Mouse (Mus musculus): Measurements from ENCODE around the gene Alad. TPM values are rescaled to one million over a fixed set of nuclear protein-coding genes. Genes with fewer than 3 reads are reported as not detected.

Alad gene
- polyA plus RNA-seq, 1 experiment, result 9.2 TPM

DNA sequence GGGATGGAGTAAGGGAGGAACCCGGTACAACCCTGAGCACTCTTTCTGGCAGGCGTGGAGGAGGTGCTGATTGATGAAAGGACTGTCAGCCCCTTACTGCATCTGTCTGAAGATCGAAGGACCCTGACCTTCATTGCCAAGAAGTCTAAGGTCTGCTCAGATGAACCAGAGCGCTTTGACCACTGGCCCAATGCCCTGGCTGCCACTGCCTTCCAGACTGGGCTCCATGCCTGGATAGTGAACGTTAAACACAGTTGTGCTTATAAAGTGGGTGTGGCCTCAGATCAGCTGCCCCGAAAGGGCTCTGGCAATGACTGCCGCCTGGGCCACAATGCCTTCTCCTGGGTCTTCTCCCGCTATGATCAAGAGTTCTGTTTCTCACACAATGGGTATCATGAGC, 23.8 kb downstream of the Alad start:
- TF ChIP-seq POLR2A (IDR thresholded peaks at IDR 0.05; ENCODE audit: borderline replicate concordance, low read depth, low read length) (no peak), CTCF (IDR thresholded peaks at IDR 0.05; ENCODE audit: low read depth, low read length) (no peak)
- no peak overlapping the region for H3K4me3 ChIP-seq (ENCODE audit: insufficient read depth, low read length)
- 0 out of 2 replicates have a peak, but pooled peaks cover 2% of the 10 kb centered on the region for H3K4me1 ChIP-seq (ENCODE audit: control insufficient read depth, insufficient read depth, low read length)
- no peak overlapping the region for H3K27ac ChIP-seq (ENCODE audit: insufficient read depth, low read depth, low read length)

GRCm38 (mm10) chr4:62494230-62494629, 25.5 kb downstream of the Alad start:
- TF ChIP-seq CTCF (IDR thresholded peaks at IDR 0.05; ENCODE audit: low read depth, low read length), result no peak
- TF ChIP-seq POLR2A (IDR thresholded peaks at IDR 0.05; ENCODE audit: borderline replicate concordance, low read depth, low read length), result no peak
- Histone ChIP-seq H3K27ac (ENCODE audit: insufficient read depth, low read depth, low read length) (no peak overlapping the region), H3K4me1 (ENCODE audit: control insufficient read depth, insufficient read depth, low read length) (0 out of 2 replicates have a peak, but pooled peaks cover 2% of the 10 kb centered on the region), H3K4me3 (ENCODE audit: insufficient read depth, low read length) (no peak overlapping the region)

GRCm38 (mm10) chr4:62492682-62493081, 27.0 kb downstream of the Alad start:
- Histone ChIP-seq H3K27ac (ENCODE audit: insufficient read depth, low read depth, low read length) (no peak overlapping the region), H3K4me3 (ENCODE audit: insufficient read depth, low read length) (no peak overlapping the region), H3K4me1 (ENCODE audit: control insufficient read depth, insufficient read depth, low read length) (0 out of 2 replicates have a peak, but pooled peaks cover 2% of the 10 kb centered on the region)
- TF ChIP-seq POLR2A (IDR thresholded peaks at IDR 0.05; ENCODE audit: borderline replicate concordance, low read depth, low read length) (no peak), CTCF (IDR thresholded peaks at IDR 0.05; ENCODE audit: low read depth, low read length) (no peak)

- no peak overlapping the region for H3K27ac ChIP-seq (ENCODE audit: insufficient read depth, low read depth, low read length)
- TF ChIP-seq POLR2A (IDR thresholded peaks at IDR 0.05; ENCODE audit: borderline replicate concordance, low read depth, low read length) (no peak), CTCF (IDR thresholded peaks at IDR 0.05; ENCODE audit: low read depth, low read length) (no peak)
Measured at GRCm38 (mm10) chr4:62487914-62488313, 31.8 kb downstream of the Alad start.

GRCm38 (mm10) chr4:62487172-62487571, 32.5 kb downstream of the Alad start:
- H3K27ac ChIP-seq (ENCODE audit: insufficient read depth, low read depth, low read length), result no peak overlapping the region
- TF ChIP-seq CTCF (IDR thresholded peaks at IDR 0.05; ENCODE audit: low read depth, low read length), result no peak
- no peak for TF ChIP-seq POLR2A (IDR thresholded peaks at IDR 0.05; ENCODE audit: borderline replicate concordance, low read depth, low read length)

More at GRCm38 (mm10) chr4:62487914-62488313, 31.8 kb downstream of the Alad start:
- H3K4me3 ChIP-seq (ENCODE audit: insufficient read depth, low read length), result no peak overlapping the region
- H3K4me1 ChIP-seq (ENCODE audit: control insufficient read depth, insufficient read depth, low read length), result peaks cover 11% of the 10 kb centered on the region

GRCm38 (mm10) chr4:62486162-62486696, 33.5 kb downstream of the Alad start:
- H3K4me3 ChIP-seq (ENCODE audit: insufficient read depth, low read length), result no peak overlapping the region
- H3K4me1 ChIP-seq (ENCODE audit: control insufficient read depth, insufficient read depth, low read length), result peaks cover 11% of the 10 kb centered on the region
- TF ChIP-seq POLR2A (IDR thresholded peaks at IDR 0.05; ENCODE audit: borderline replicate concordance, low read depth, low read length) (no peak), CTCF (IDR thresholded peaks at IDR 0.05; ENCODE audit: low read depth, low read length) (no peak)
- no peak overlapping the region for H3K27ac ChIP-seq (ENCODE audit: insufficient read depth, low read depth, low read length)

More at GRCm38 (mm10) chr4:62487172-62487571, 32.5 kb downstream of the Alad start:
- peaks cover 11% of the 10 kb centered on the region for H3K4me1 ChIP-seq (ENCODE audit: control insufficient read depth, insufficient read depth, low read length)
- H3K4me3 ChIP-seq (ENCODE audit: insufficient read depth, low read length), result no peak overlapping the region

- TF ChIP-seq POLR2A (IDR thresholded peaks at IDR 0.05; ENCODE audit: borderline replicate concordance, low read depth, low read length) (no peak), CTCF (IDR thresholded peaks at IDR 0.05; ENCODE audit: low read depth, low read length) (no peak)
- Histone ChIP-seq H3K4me1 (ENCODE audit: control insufficient read depth, insufficient read depth, low read length) (peaks cover 14% of the 10 kb centered on the region), H3K27ac (ENCODE audit: insufficient read depth, low read depth, low read length) (no peak overlapping the region), H3K4me3 (ENCODE audit: insufficient read depth, low read length) (no peak overlapping the region)
Measured at GRCm38 (mm10) chr4:62485450-62486161, 34.1 kb downstream of the Alad start.

DNA sequence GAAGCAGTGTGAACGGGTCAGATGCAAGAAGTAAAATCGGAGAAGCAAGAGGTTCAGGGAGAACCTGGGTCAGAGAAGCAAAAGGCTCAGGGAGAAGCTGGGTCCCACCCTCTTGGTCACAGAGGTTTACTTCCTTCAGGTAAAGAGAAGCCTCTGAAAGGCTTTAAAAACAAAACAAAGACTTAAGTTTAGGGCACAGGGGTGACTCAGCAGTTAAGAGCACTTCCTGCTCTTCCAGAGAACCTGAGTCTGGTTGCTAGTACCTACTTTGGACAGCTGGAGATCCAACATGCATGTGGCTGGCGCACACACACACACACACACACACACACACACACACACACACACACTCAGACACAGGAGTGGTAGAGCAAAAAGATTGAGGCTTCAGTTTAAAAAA, 34.8 kb downstream of the Alad start:
- Histone ChIP-seq H3K27ac (ENCODE audit: insufficient read depth, low read depth, low read length) (no peak overlapping the region), H3K4me3 (ENCODE audit: insufficient read depth, low read length) (no peak overlapping the region), H3K4me1 (ENCODE audit: control insufficient read depth, insufficient read depth, low read length) (peaks cover 16% of the 10 kb centered on the region)
- TF ChIP-seq POLR2A (IDR thresholded peaks at IDR 0.05; ENCODE audit: borderline replicate concordance, low read depth, low read length) (no peak), CTCF (IDR thresholded peaks at IDR 0.05; ENCODE audit: low read depth, low read length) (no peak)

DNA sequence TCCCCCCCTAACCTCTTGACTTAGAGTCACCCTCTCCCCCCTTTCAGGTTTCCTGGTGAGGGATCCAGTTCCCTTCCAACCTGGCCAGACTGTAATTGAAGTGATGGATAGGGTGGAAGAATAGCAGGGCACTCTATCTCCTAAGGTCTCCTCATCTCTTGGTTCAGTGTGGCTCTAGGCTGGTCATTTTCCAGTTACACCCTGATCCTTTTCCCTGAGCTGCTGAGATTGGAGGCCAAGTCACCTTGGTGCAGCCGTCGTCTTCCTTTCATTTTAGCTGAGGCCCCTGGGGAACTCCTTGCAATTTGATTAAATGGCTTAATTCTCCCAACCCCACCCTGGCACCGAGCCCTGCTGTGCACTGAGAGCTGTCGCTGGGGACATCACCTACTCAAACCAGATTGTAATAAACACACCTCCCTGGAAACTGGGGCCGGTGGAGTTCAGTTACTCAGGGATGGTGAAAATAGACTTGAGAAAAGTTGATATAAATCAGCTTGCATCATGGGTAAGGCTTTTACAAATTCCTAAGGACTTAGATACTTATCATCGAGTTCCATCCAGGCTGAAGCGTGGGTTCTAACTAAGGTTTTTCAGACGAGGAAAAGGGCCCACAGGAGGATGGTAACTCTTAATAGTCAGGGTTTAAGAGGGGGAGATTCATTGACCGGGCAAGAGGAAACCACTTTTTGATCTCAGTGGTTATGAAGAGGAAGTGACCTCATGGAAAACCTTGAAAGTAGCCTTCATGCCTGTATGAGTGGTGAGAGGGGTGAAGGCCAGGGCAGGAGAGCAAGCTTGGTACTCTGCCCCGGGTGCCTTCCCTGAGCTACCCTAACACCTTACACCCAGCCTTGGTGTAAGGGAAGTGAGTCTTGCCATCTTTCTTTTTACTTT, 38.8 kb downstream of the Alad start:
- Histone ChIP-seq H3K4me3 (ENCODE audit: insufficient read depth, low read length) (no peak overlapping the region), H3K4me1 (ENCODE audit: control insufficient read depth, insufficient read depth, low read length) (peaks cover 23% of the 10 kb centered on the region), H3K27ac (ENCODE audit: insufficient read depth, low read depth, low read length) (no peak overlapping the region)
- TF ChIP-seq POLR2A (IDR thresholded peaks at IDR 0.05; ENCODE audit: borderline replicate concordance, low read depth, low read length) (no peak), CTCF (IDR thresholded peaks at IDR 0.05; ENCODE audit: low read depth, low read length) (no peak)

All from bone marrow macrophage, adult 2 months (primary cell).